Mouse (Mus musculus) cerebellum, postnatal 4 days (tissue): Measurements from ENCODE around the gene Sertad2.

Experiments used
- DNase-seq, 2 experiments: peaks; one replicate each; pipeline ENCODE4 v3.0.0; 2022; ENCODE audit warnings: low spot score in 2 of 2, mixed read lengths in 1 of 2

Sertad2 gene

GRCm38 (mm10) chr11:20680781-20681180 is 137.7 kb downstream of the Sertad2 start:
- no peak for DNase-seq

DNA sequence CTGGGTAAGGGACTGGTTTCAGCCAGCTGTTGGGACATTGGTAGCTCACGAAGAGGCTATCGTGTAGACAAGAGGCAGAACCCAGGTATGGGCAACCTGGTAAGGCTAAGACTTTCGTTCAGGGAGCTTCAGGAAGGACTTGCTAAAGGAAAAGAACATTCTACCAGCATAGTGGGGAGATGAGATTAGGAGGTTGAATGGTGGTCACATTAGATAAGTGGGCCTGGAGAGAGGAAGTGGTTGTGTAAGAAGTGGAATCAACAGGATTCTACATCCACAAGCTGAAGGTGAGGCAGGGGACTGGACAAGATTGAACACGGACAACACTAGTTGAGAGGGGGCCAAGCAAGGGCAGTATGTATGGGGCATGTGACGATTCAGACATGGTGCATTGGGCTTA is 138.6 kb downstream of the Sertad2 start:
- DNase-seq = no peak

DNA sequence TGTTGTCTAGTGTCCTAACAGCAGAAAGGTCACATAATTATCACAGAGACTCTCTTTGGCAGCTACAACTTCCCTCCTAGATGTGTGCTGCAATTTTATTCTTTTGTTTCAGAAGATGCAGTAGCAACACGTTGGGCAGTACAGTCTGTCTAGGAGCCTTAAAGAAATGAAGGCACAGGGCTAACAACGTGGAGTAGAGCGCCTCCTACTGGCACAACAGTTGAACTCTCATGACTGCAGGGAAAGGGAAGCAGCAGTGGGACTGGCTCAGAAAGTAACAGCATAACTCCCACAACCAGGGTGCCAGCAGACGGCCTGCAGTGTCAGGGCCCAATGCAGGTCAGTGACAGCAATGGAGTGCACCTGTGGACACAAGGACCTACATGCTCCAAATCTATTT is 147.9 kb downstream of the Sertad2 start:
- DNase-seq = peak in 1 of 2 experiments; percentile 54
